Mouse (Mus musculus) limb, embryonic 14.5 days (tissue): ENCODE data around the gene Fzd7. TPM values are rescaled to one million over a fixed set of nuclear protein-coding genes. Genes with fewer than 3 reads are reported as not detected.

Experiments used
- ATAC-seq: fragments of 200-750 bp; cut with Nextera tagmentation; 2 replicates; pipeline ENCODE4 v1.8.0; 2017; ENCODE audit warnings: low read depth, moderate number of reproducible peaks, moderate TSS enrichment; ENCODE audit not compliant: low FRiP score
- DNase-seq: peaks from one replicate; pipeline ENCODE4 v3.0.0-alpha.2; 2015; ENCODE audit warnings: low spot score
- H3K27ac ChIP-seq: fragments of 300-500 bp; sonication (generic); replicated peaks from 2 replicates; pipeline ENCODE4 v1.5.1; 2014; ENCODE audit warnings: low read depth, mild to moderate bottlenecking, low read length, moderate library complexity, mixed read lengths
- H3K27me3 ChIP-seq: fragments of 300-500 bp; sonication (generic); 2 replicates; pipeline ENCODE4 v1.6.1; 2014; ENCODE audit warnings: low read length, mixed read lengths; ENCODE audit not compliant: control insufficient read depth, insufficient read depth
- H3K36me3 ChIP-seq: fragments of 300-500 bp; sonication (generic); 2 replicates; pipeline ENCODE4 v1.6.1; 2014; ENCODE audit warnings: mild to moderate bottlenecking, low read length, moderate library complexity, mixed read lengths; ENCODE audit not compliant: control insufficient read depth, insufficient read depth
- H3K4me1 ChIP-seq: fragments of 300-500 bp; sonication (generic); 2 replicates; pipeline ENCODE4 v1.6.1; 2014; ENCODE audit warnings: antibody characterized with exemption, low read length, mixed read lengths; ENCODE audit not compliant: control insufficient read depth, insufficient read depth
- H3K4me2 ChIP-seq: fragments of 300-500 bp; sonication (generic); replicated peaks from 2 replicates; pipeline ENCODE4 v1.6.1; 2014; ENCODE audit warnings: low read depth, mild to moderate bottlenecking, low read length, moderate library complexity; ENCODE audit not compliant: severe bottlenecking
- H3K4me3 ChIP-seq: fragments of 300-500 bp; sonication (generic); replicated peaks from 2 replicates; pipeline ENCODE4 v1.5.1; 2014; ENCODE audit warnings: low read length
- H3K9ac ChIP-seq: fragments of 300-500 bp; sonication (generic); 2 replicates; pipeline ENCODE4 v1.6.1; 2014; ENCODE audit warnings: mild to moderate bottlenecking, low read depth, low read length, moderate library complexity; ENCODE audit not compliant: severe bottlenecking
- H3K9me3 ChIP-seq: fragments of 300-500 bp; sonication (generic); 2 replicates; pipeline ENCODE4 v1.6.1; 2016; ENCODE audit warnings: low read length; ENCODE audit not compliant: control insufficient read depth
- POLR2A ChIP-seq: fragments of 200-500 bp; IDR thresholded peaks from 2 replicates; pipeline ENCODE4 v1.8.0; 2012; ENCODE audit warnings: inconsistent platforms, mild to moderate bottlenecking, moderate library complexity, borderline replicate concordance; ENCODE audit not compliant: insufficient read depth, insufficient read length; ENCODE audit errors: extremely low read depth
- WGBS: fragments of 180-500 bp; shearing (Covaris S2); extraction: QIAGEN DNeasy Blood & Tissue Kit; methylation state at CpG from one replicate; pipeline ENCODE4 v1.1.7; 2014; 5-methylcytosine and 5-hydroxymethylcytosine counted together
- polyA plus RNA-seq, 2 experiments: library from polyadenylated mRNA; depleted of rRNA in 1 of 2; stranded (reverse) in 1 of 2; unstranded in 1 of 2; fragments of >200 nt; fragmentation: Nextera tagmentation in 1 of 2; extraction: Ambion mirVana in 1 of 2; gene quantifications; 2 replicates each; pipeline versions ENCODE4 v1.2.1 to v1.2.3; 2012 to 2014

The Fzd7 gene
- polyA plus RNA-seq (2012; rRNA removed) (27.5 and 38.0 TPM in 2 replicates), polyA plus RNA-seq (2014; fragmentation: Nextera tagmentation; extraction: Ambion mirVana) (14.8 and 14.9 TPM in 2 replicates)

- TF ChIP-seq POLR2A, result no peak
- Histone ChIP-seq H3K9me3 (no peaks in the 10 kb centered on the region), H3K27ac (peak within 1 kb of the TSS; percentile 97), H3K36me3 (peaks cover 20% of the 10 kb centered on the region), H3K27me3 (no peaks in the 10 kb centered on the region), H3K4me2 (peak within 1 kb of the TSS; percentile 99), H3K4me3 (peak within 1 kb of the TSS; percentile 87), H3K4me1 (peaks cover 38% of the 10 kb centered on the region), H3K9ac (peak within 1 kb of the TSS; percentile 89)
- under 1% methylated on average over 28 of the region's 35 CpGs for WGBS
- DNase-seq, result no peak
- ATAC-seq, result peak; percentile 23
These were observed at the start of gene Fzd7 for GRCm38 (mm10) chr1:59482331-59482695. TSS of gene Fzd7 (plus strand) at chr1:59482424.

DNA sequence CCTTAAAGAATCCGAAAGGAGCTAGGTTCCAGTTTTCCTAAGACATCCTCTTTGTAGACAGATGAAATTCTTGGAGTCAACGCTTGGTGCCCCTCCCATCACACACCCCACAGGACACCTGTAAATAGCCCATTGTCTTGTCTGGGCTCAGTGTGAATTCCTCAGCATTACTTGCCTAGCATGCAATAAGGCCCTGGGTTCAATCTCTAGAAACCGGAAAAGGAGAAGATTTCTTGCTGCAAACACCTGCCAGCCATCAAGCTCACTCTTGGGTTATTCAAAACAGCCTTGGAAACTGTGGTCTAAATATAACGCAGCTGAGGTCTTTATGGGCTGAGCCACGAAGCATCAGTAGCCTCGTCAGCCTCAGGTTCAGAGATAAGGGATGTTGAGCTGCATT lies 48.9 kb upstream of the Fzd7 start:
- no peak overlapping the region for H3K4me3 ChIP-seq
- H3K9ac ChIP-seq, result no peak overlapping the region
- TF ChIP-seq POLR2A, result no peak
- ATAC-seq (no peak), DNase-seq (no peak)
- H3K9me3 ChIP-seq, result no peaks in the 10 kb centered on the region
- H3K27ac ChIP-seq, result no peak overlapping the region
- no peak overlapping the region for H3K4me2 ChIP-seq
- H3K4me1 ChIP-seq, result peaks cover 5% of the 10 kb centered on the region; the same call in 1 of the 2 replicates
- no peaks in the 10 kb centered on the region for H3K27me3 ChIP-seq
- no peaks in the 10 kb centered on the region for H3K36me3 ChIP-seq
- 66% methylated on average over 6 of the region's 6 CpGs for WGBS

GRCm38 (mm10) chr1:59434071-59434470 lies 48.2 kb upstream of the Fzd7 start:
- DNase-seq (no peak), ATAC-seq (no peak)
- Histone ChIP-seq H3K36me3 (no peaks in the 10 kb centered on the region), H3K9me3 (no peaks in the 10 kb centered on the region), H3K9ac (no peak overlapping the region), H3K27me3 (no peaks in the 10 kb centered on the region), H3K4me1 (peaks cover 7% of the 10 kb centered on the region; the same call in 1 of the 2 replicates), H3K4me2 (no peak overlapping the region), H3K4me3 (no peak overlapping the region), H3K27ac (no peak overlapping the region)
- no peak for TF ChIP-seq POLR2A
- WGBS, result 81% methylated on average over 3 of the region's 3 CpGs

DNA sequence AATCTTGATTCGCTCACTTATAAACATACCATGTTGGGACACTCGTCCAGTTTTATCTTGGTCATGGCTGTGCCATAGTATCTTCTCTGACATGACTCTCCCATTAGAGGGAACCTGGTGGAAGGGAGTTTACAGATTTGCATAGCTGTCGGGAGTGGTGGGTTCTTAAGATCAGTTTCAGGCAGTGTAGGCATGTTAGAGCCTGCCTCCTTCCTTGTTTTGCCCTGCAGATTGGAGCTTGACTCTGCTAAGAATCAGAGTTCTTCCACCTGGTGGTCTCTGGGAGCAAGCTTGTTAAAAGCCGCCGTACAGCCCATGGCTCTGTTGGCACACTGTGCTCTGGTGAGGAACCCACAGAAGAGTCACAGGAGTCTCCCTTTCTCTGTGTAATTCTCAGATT lies 47.0 kb upstream of the Fzd7 start:
- peaks cover 7% of the 10 kb centered on the region; the same call in 1 of the 2 replicates for H3K4me1 ChIP-seq
- H3K9ac ChIP-seq, result no peak overlapping the region
- WGBS, result 76% methylated on average over 5 of the region's 5 CpGs
- H3K36me3 ChIP-seq, result no peaks in the 10 kb centered on the region
- DNase-seq, result no peak
- no peaks in the 10 kb centered on the region for H3K9me3 ChIP-seq
- no peak overlapping the region for H3K4me2 ChIP-seq
- no peak overlapping the region for H3K27ac ChIP-seq
- no peak for ATAC-seq
- TF ChIP-seq POLR2A, result no peak
- no peak overlapping the region for H3K4me3 ChIP-seq
- no peaks in the 10 kb centered on the region for H3K27me3 ChIP-seq

DNA sequence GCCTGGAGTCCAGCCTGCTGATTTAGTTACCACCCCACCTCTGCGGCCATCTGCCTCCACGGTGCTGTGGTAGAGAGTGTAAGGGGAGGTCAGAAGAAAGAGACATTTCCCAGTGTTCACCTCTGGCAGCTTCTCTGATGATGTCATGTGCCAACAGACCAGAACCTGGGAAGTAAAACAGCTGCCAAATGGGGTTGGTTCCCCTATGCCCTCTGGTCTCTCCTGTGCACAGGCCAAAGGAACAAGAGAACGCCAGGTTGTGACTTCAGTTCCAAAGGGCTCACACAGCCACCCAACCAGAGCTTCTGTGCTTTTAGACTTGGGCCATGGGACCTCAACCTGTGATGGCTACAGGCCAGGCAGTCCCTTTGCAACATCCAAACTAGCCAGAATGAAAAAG lies 45.9 kb upstream of the Fzd7 start:
- WGBS, result 82% methylated on average over 3 of the region's 3 CpGs

GRCm38 (mm10) chr1:59437927-59438326 lies 44.3 kb upstream of the Fzd7 start:
- Histone ChIP-seq H3K4me1 (peaks cover 7% of the 10 kb centered on the region; the same call in 1 of the 2 replicates), H3K36me3 (no peaks in the 10 kb centered on the region), H3K9me3 (no peaks in the 10 kb centered on the region), H3K4me3 (no peak overlapping the region), H3K27me3 (no peaks in the 10 kb centered on the region), H3K27ac (0 out of 2 replicates have a peak overlapping the region, but pooled peaks have one; percentile 8), H3K4me2 (no peak overlapping the region), H3K9ac (no peak overlapping the region)
- ATAC-seq (no peak), DNase-seq (no peak)
- WGBS, result 27% methylated on average over 3 of the region's 3 CpGs
- TF ChIP-seq POLR2A, result no peak

More for the DNA sequence above, 45.9 kb upstream of the Fzd7 start:
- Histone ChIP-seq H3K9me3 (no peaks in the 10 kb centered on the region), H3K27me3 (no peaks in the 10 kb centered on the region), H3K36me3 (no peaks in the 10 kb centered on the region), H3K4me1 (peaks cover 7% of the 10 kb centered on the region; the same call in 1 of the 2 replicates), H3K27ac (no peak overlapping the region), H3K4me3 (no peak overlapping the region), H3K9ac (no peak overlapping the region), H3K4me2 (no peak overlapping the region)
- ATAC-seq (no peak), DNase-seq (no peak)
- TF ChIP-seq POLR2A, result no peak
